Mouse (Mus musculus) layer of hippocampus, adult 18-20 months (tissue): ENCODE measurements at regions not wholly inside any gene's neighbourhood (a gene's known extent, or its start where the extent isn't known, plus 50 kb on each side); places are given as distances from the start of the nearest gene placed in this dataset.
A peak's percentile ranks its signal among the peaks of the same experiment; 100 is the strongest.
"Not testable (repeated sequence)": the region's sequence is repeated elsewhere in the genome, so short reads cannot be mapped to it uniquely, and the experiment has no call there.

Source experiments
- DNase-seq, 2 experiments: peaks; one replicate each; pipeline ENCODE4 v3.0.0; 2022; ENCODE audit warnings: low spot score in 2 of 2

DNA sequence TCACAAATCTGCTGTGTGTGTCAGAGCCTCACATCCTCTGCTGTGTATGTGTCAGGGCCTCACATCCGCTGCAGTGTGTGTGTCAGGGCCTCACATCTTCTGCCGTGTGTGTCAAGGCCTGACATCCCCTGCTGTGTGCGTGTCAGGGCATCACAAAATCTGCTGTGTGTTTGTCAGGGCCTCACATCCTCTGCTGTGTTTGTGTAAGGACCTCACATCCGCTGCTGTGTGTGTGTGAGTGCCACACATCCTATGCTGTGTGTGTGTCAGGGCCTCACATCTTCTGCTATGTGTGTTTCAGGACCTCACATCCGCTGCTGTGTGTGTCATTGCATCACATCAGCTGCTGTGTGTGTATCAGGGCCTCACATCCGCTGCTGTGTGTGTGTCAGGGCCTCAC lies 63.3 kb downstream of the Asmt start:
- DNase-seq = peak in 1 of 2 experiments; percentile 0

DNA sequence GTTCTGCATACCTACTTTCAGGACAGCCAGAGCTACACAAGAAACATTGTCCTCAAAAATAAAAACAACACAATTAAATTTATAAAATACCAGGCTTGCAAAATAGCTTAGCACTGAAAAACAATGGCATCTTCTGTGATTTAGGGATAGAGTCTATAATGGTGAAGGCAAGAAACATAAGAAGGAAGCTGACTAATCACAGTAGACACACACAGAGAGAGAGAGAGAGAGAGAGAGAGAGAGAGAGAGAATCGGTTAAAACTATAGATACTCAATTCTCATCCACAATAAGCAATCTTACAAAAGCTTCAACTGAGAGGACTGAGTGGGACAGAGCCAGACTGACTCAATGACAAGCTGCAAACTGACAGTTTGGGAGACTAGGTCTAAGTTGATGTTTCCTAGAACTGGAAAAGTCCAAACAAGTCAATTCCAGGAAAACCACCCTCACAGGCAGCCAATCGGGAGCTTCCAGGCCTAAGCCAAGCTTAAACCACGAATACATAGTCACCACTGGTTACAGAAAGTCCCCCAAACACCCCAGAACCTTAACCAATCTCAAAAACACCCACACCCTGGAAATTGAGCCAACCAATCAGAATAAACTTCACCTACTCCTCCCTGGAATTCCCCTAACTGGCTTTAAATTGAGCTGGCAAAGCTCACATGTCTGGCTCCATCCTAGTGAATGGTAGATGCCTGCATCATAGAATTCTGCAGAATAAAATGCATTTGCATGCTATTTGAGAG lies 81.2 kb downstream of the Asmt start:
- not testable (repeated sequence) for DNase-seq
